Mouse (Mus musculus) urinary bladder, adult 2 months (tissue): ENCODE measurements around the gene Ugt1a8. TPM values are rescaled to one million over a fixed set of nuclear protein-coding genes. Genes with fewer than 3 reads are reported as not detected.
"Not testable (repeated sequence)": the region's sequence is repeated elsewhere in the genome, so short reads cannot be mapped to it uniquely, and the experiment has no call there.

Experiments used
- DNase-seq: peaks from one replicate; pipeline ENCODE4 v3.0.0; 2022; ENCODE audit warnings: low spot score
- polyA plus RNA-seq: library from polyadenylated mRNA; depleted of rRNA; stranded (reverse); fragments of >200 nt; gene quantifications from 2 replicates; pipeline ENCODE4 v1.2.3, GENCODE M21; 2012; rRNA removed

Ugt1a8 gene
- polyA plus RNA-seq, result not detected in 2 replicates

- no peak for DNase-seq
These were observed at the start of gene Ugt1a8 for GRCm38 (mm10) chr1:88087513-88087912. TSS of gene Ugt1a8 (plus strand) at chr1:88087813.

DNA sequence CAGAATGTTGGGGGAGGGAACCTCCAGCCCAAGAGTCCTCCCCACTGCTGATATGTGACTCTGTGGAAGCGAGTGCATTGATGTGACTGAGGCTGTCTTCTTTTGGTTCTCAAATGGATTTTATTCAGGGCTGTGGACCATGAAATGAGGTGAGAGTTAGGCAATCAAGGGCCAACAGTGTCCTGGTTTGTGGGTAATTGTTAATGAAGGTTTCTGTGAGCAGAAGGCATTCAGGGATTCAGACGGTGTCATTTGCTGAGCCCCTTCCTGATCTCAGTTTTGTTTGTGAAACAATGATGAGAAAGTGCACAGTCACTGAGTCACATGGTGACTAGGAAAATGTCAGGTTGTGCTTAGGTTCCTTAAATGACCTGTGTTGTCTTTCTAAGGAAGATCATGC is 44.6 kb upstream of the Ugt1a8 start:
- not testable (repeated sequence) for DNase-seq

GRCm38 (mm10) chr1:88044832-88045437 is 42.7 kb upstream of the Ugt1a8 start:
- not testable (repeated sequence) for DNase-seq

GRCm38 (mm10) chr1:88047408-88047807 is 40.2 kb upstream of the Ugt1a8 start:
- DNase-seq, result not testable (repeated sequence)

DNA sequence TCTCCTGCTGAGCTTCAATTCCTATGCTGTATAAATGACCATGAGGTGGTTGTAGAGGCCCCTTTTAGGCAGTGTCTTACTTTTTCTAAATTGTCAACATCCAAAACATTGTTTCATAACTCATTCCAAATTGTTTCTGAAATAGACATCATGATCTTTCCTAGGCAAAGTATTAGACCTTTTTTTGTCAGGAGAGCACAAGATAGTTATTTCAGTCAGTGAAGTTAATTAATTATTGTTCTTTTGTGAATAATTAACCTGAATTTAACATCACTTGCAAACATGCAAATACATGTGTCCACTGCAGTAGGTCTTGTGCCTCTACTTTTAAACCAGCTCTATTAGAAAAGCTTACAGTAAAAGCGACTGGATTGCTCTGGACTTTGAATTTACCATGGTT is 32.5 kb upstream of the Ugt1a8 start, which contains the start of gene Ugt1a10:
Gene Ugt1a10, plus strand, starts transcription at position 301 of the 400 bp plus-strand sequence.
- no peak for DNase-seq

DNA sequence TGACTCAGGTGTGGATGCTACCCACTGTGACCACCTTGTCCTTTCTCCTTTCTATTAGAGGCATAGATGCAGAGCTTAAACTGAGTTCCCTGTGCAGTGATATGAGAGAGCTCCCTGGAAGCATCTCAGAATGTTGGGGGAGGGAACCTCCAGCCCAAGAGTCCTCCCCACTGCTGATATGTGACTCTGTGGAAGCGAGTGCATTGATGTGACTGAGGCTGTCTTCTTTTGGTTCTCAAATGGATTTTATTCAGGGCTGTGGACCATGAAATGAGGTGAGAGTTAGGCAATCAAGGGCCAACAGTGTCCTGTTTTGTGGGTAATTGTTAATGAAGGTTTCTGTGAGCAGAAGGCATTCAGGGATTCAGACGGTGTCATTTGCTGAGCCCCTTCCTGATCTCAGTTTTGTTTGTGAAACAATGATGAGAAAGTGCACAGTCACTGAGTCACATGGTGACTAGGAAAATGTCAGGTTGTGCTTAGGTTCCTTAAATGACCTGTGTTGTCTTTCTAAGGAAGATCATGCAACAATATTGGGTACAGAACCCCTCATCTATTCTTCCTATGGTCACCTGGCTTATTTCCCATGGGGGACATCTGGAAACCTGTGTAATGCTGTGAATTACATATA is 21.0 kb upstream of the Ugt1a8 start:
- not testable (repeated sequence) for DNase-seq

- DNase-seq, result no peak
These were observed 17.1 kb upstream of the Ugt1a8 start, which contains the start of gene Ugt1a9 for GRCm38 (mm10) chr1:88070495-88070894. TSS of gene Ugt1a9 (plus strand) at chr1:88070800.

DNA sequence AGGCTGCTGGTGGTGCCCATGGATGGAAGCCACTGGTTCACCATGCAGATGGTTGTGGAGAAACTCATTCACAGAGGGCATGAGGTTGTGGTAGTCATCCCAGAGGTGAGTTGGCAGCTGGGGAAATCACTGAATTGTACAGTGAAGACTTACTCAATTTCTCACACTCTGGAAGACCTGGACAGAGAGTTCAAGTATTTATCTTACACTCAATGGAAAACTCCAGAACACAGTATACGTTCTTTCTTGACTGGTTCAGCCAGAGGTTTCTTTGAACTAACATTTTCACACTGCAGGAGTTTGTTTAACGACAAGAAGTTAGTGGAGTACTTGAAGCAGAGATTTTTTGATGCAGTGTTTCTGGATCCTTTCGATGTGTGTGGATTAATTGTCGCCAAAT is 16.7 kb upstream of the Ugt1a8 start:
- DNase-seq, result no peak

DNA sequence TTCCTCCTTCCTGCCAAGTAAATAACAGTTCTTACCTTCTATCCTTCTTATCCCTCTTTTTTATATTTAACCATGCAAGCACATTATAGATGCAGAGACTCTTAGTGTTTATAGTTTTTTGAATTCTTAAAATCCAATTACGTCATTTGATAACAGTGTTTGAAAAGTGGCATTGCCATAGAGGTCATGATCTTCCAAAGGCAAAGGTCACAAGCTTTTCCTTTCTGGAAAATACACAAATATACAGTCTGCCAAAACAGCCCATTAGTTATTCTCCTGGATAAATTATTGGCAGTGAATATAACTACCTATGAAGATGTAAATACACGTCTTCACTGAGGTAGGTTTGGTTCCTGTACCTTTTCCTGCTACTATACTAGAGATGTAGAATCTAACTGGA is 13.1 kb upstream of the Ugt1a8 start:
- DNase-seq, result no peak

- no peak for DNase-seq
These were observed 10.5 kb upstream of the Ugt1a8 start for GRCm38 (mm10) chr1:88077128-88077527.

GRCm38 (mm10) chr1:88081670-88082069 is 5.9 kb upstream of the Ugt1a8 start:
- DNase-seq, result no peak

DNA sequence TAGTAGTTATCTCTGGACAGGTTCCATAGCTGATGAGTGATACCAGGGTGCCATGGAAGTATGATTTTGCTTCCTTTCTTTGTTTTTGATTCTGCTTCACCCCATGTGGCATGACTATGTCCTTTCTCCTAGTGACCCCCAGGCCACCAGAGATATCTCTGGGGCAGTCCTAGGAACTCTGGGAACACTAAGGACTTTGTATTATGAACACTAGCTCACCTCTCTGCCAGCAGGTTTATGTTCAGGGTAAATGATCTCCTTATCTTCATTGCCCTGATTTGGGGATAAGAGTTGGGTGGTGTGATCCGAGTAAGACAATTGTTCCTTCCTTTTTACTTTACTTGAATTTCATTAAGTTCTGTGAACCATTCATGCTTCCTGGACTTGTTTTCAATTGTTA is 1.5 kb upstream of the Ugt1a8 start:
- no peak for DNase-seq

DNA sequence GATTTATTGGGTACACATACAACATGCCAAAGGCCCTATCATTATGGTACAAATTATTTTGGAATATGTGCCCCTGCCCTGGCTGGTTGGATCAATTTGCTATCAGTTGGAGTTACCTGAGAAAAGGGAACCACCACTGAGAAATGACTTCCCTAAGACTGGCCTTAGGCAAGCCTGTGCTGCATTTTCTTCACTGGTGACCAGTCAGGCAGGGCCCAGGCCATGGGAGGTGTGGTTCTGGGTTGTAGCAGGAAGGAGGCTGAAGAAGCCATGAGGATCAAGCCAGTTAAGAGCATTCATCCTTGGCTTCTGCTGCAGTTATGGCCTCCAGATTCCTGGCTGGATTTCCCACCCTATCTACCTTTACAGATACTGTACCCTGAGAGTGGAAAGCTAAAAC is 4.7 kb downstream of the Ugt1a8 start:
- DNase-seq, result no peak

- DNase-seq, result not testable (repeated sequence)
These were observed 6.7 kb downstream of the Ugt1a8 start for GRCm38 (mm10) chr1:88094270-88094676.

DNA sequence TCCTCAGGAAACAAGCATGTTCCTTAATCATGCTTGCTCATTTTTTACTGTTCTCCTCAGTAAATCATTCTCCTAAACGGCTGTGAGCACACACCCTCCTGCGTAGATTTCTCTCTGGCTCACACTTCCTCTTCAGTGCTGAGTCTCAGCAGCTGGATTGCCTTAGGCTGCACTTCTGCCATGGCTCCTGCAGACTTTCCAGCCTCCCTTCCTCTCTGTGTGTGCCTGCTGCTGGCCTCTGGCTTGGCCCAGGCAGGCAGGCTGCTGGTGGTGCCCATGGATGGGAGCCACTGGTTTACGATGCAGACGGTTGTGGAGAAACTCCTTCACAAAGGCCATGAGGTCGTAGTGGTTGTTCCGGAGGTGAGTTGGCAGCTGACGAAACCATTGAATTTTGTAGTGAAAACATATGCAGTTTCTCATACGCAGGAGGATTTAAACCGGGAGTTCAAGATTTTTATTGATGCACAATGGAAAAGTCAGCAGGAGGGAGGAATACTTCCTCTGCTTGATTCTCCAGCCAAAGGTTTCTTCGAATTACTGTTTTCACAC is 7.4 kb downstream of the Ugt1a8 start, which contains the start of gene Ugt1a7c:
Gene Ugt1a7c, plus strand, starts transcription at position 122 of the 552 bp plus-strand sequence.
- DNase-seq, result peak; percentile 41

- not testable (repeated sequence) for DNase-seq
These were observed 10.9 kb downstream of the Ugt1a8 start for GRCm38 (mm10) chr1:88098546-88098945.

DNA sequence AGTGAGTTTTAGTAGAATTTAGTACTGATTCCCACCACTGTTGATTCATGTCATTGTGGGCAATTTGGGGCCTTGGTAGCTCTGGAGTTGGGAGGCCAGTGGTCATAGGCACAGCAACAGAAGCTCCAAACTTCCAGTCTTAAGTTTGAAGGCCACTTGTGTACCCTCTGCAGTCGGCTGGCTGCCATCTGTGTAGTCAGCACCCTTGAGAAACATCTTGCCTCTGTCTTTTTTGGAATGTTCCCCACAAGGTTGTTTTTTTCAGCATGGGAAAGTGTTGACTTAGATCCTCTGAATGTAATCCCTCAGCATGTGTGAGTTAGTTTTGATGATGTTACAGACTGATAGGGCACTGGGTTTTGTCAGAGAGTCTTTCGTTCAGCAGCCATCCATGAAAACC is 12.1 kb downstream of the Ugt1a8 start:
- DNase-seq, result not testable (repeated sequence)

GRCm38 (mm10) chr1:88103019-88103418 is 15.4 kb downstream of the Ugt1a8 start, which contains the start of gene Ugt1a6b:
TSS of gene Ugt1a6b (plus strand) at chr1:88103252.
- not testable (repeated sequence) for DNase-seq

GRCm38 (mm10) chr1:88103697-88104468 is 16.3 kb downstream of the Ugt1a8 start:
- not testable (repeated sequence) for DNase-seq

DNA sequence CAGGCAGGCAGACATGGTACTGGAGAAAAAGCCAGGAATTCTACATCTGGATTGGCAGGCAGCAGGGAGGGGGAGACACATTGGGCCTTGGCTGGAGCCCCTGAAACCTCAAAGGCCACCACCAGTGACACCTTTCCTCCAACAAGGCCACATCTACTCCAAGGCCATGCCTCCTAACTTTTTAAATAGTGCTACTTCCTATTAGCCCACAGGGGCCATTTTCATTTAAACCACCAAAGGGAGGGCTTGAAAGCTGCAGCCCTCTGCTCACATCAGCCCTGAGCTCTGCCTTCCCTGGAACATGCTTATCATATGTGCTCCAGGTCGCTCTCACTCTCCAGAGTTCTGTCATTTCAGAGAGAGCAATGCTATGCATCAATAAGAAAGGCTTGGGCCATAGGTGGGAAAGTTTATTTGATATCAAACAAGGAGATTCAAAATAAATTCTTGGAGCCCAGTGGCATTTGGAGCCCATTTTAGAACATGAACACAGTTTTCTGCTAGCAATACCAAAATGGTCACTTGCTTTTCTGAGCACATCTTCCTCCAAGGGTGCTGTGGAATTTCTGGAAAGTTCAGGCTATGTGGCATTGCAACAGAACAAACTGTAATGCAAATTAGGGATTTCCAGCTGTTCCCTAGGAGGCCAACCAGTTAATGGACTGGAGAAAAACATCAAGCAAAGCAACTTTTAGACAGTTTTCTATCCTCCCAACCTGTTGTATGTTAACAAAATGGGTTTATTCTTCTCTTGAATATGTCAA is 17.2 kb downstream of the Ugt1a8 start:
- no peak for DNase-seq

- DNase-seq, result no peak
These were observed 18.0 kb downstream of the Ugt1a8 start for GRCm38 (mm10) chr1:88105656-88106055.
